Mouse (Mus musculus) left cerebral cortex, adult 2 months (tissue): ENCODE data around the gene 2300002M23Rik. TPM values are rescaled to one million over a fixed set of nuclear protein-coding genes. Genes with fewer than 3 reads are reported as not detected.
A peak's percentile ranks its signal among the peaks of the same experiment; 100 is the strongest.

Experiments
- DNase-seq, 2 experiments: peaks; one replicate each; pipeline ENCODE4 v3.0.0; 2021 to 2022; ENCODE audit warnings: low spot score in 2 of 2, mixed read lengths in 1 of 2; ENCODE audit errors: extremely low spot score in 1 of 2
- H3K27ac ChIP-seq: fragments of 200-600 bp; 2 replicates; pipeline ENCODE4 v1.8.1; 2022
- H3K4me3 ChIP-seq: fragments of 200-600 bp; 2 replicates; pipeline ENCODE4 v1.8.1; 2022
- CTCF ChIP-seq: fragments of 200-600 bp; IDR thresholded peaks from 2 replicates; pipeline ENCODE4 v1.8.1; 2022; ENCODE audit warnings: antibody characterized with exemption, mild to moderate bottlenecking, moderate library complexity
- intact Hi-C: fragments of 180-260 bp; cut with DNase I; formaldehyde crosslinking; loops from one replicate; pipeline ENCODE4 v1.15.1; 2025
- total RNA-seq, 2 experiments: library from RNA; stranded (reverse); gene quantifications; 2 replicates each; pipeline ENCODE4 v1.2.3; 2021

The 2300002M23Rik gene
- total RNA-seq, 2 experiments from 2014 or later, result not detected

GRCm38 (mm10) chr17:35557351-35557750, 9.9 kb upstream of the 2300002M23Rik start:
- no peak overlapping the region for H3K27ac ChIP-seq
- H3K4me3 ChIP-seq, result no peak overlapping the region
- intact Hi-C loops, result no loop called here
- no peak for TF ChIP-seq CTCF
- DNase-seq, result no peak

GRCm38 (mm10) chr17:35558216-35558615, 9.0 kb upstream of the 2300002M23Rik start:
- intact Hi-C loops, result no loop called here
- no peak for DNase-seq
- H3K27ac ChIP-seq, result no peak overlapping the region
- no peak overlapping the region for H3K4me3 ChIP-seq
- no peak for TF ChIP-seq CTCF

GRCm38 (mm10) chr17:35567767-35568166, 517 bp downstream of the 2300002M23Rik start:
- TF ChIP-seq CTCF, result no peak
- intact Hi-C loops, result no loop called here
- Histone ChIP-seq H3K27ac (no peak overlapping the region), H3K4me3 (no peak overlapping the region)
- DNase-seq, result no peak

- no peak overlapping the region for H3K27ac ChIP-seq
- no peak for TF ChIP-seq CTCF
- no peak for DNase-seq
- intact Hi-C loops, result no loop called here
- H3K4me3 ChIP-seq, result no peak overlapping the region
Measured at GRCm38 (mm10) chr17:35569091-35569944, 2.1 kb downstream of the 2300002M23Rik start.

- intact Hi-C loops, result no loop called here
- no peak for TF ChIP-seq CTCF
Measured at GRCm38 (mm10) chr17:35570836-35571235, 3.6 kb downstream of the 2300002M23Rik start.

GRCm38 (mm10) chr17:35571477-35571876, 4.2 kb downstream of the 2300002M23Rik start:
- no peak for DNase-seq
- no peak overlapping the region for H3K27ac ChIP-seq
- intact Hi-C loops, result no loop called here
- no peak overlapping the region for H3K4me3 ChIP-seq
- TF ChIP-seq CTCF, result no peak; the same call in 1 of the 2 replicates

More at GRCm38 (mm10) chr17:35570836-35571235, 3.6 kb downstream of the 2300002M23Rik start:
- DNase-seq, result no peak
- Histone ChIP-seq H3K27ac (no peak overlapping the region), H3K4me3 (no peak overlapping the region)

GRCm38 (mm10) chr17:35578211-35578610, 11.0 kb downstream of the 2300002M23Rik start:
- intact Hi-C loops, result loop anchor here (5.0 kb wide), 1 partner anchor 91 kb away; no protein-coding TSS in a partner anchor
- Histone ChIP-seq H3K27ac (no peak overlapping the region), H3K4me3 (no peak overlapping the region)
- TF ChIP-seq CTCF, result peak; percentile 99
- peak; percentile 64 to 76 for DNase-seq

GRCm38 (mm10) chr17:35582900-35583299, 15.7 kb downstream of the 2300002M23Rik start:
- intact Hi-C loops, result no loop called here
- no peak for DNase-seq
- no peak overlapping the region for H3K27ac ChIP-seq
- no peak overlapping the region for H3K4me3 ChIP-seq
- TF ChIP-seq CTCF, result peak; percentile 56

- H3K4me3 ChIP-seq, result 0 out of 2 replicates have a peak overlapping the region, but pooled peaks have one; percentile 9
- intact Hi-C loops, result loop anchor here (1.0 to 2.0 kb wide), 2 partner anchors 82 to 152 kb away; no protein-coding TSS in a partner anchor
Measured at GRCm38 (mm10) chr17:35584330-35584937, 17.2 kb downstream of the 2300002M23Rik start.

GRCm38 (mm10) chr17:35587291-35587690, 20.0 kb downstream of the 2300002M23Rik start:
- Histone ChIP-seq H3K4me3 (no peak overlapping the region), H3K27ac (no peak overlapping the region)
- no peak for DNase-seq
- intact Hi-C loops, result no loop called here
- no peak for TF ChIP-seq CTCF

More at GRCm38 (mm10) chr17:35584330-35584937, 17.2 kb downstream of the 2300002M23Rik start:
- no peak overlapping the region for H3K27ac ChIP-seq
- TF ChIP-seq CTCF, result peak; percentile 96
- DNase-seq, result peak; percentile 77 to 86

- H3K4me3 ChIP-seq, result no peak overlapping the region
- no peak for TF ChIP-seq CTCF
- intact Hi-C loops, result no loop called here
- no peak overlapping the region for H3K27ac ChIP-seq
- no peak for DNase-seq
Measured at GRCm38 (mm10) chr17:35588387-35588786, 21.1 kb downstream of the 2300002M23Rik start.
